Mouse (Mus musculus) liver, postnatal 0 days (tissue): ENCODE measurements around the gene Myo18a. TPM values are rescaled to one million over a fixed set of nuclear protein-coding genes. Genes with fewer than 3 reads are reported as not detected.

Source experiments
- ATAC-seq: fragments of 200-750 bp; cut with Nextera tagmentation; 2 replicates; pipeline ENCODE4 v1.8.0; 2017; ENCODE audit warnings: mild to moderate bottlenecking, moderate library complexity
- DNase-seq: peaks from one replicate; pipeline ENCODE4 v3.0.0-alpha.2; 2016
- H3K27ac ChIP-seq: fragments of 300-500 bp; sonication (generic); 2 replicates; pipeline ENCODE4 v1.5.1; 2014; ENCODE audit warnings: antibody characterized with exemption, moderate library complexity, mild to moderate bottlenecking, low read depth
- H3K27me3 ChIP-seq: fragments of 300-500 bp; sonication (generic); 2 replicates; pipeline ENCODE4 v1.6.1; 2014; ENCODE audit warnings: low read length, control low read depth, mixed read lengths; ENCODE audit not compliant: insufficient read depth
- H3K36me3 ChIP-seq: fragments of 300-500 bp; sonication (generic); replicated peaks from 2 replicates; pipeline ENCODE4 v1.6.1; 2014; ENCODE audit warnings: mild to moderate bottlenecking, control low read depth, low read length, moderate library complexity, mixed read lengths; ENCODE audit not compliant: insufficient read depth
- H3K4me1 ChIP-seq: fragments of 300-500 bp; sonication (generic); 2 replicates; pipeline ENCODE4 v1.6.1; 2014; ENCODE audit warnings: antibody characterized with exemption, mild to moderate bottlenecking, control low read depth; ENCODE audit not compliant: insufficient read depth
- H3K4me2 ChIP-seq: fragments of 300-500 bp; sonication (generic); 2 replicates; pipeline ENCODE4 v1.6.1; 2014; ENCODE audit warnings: low read depth, mild to moderate bottlenecking, low read length, moderate library complexity, mixed read lengths
- H3K4me3 ChIP-seq: fragments of 300-500 bp; sonication (generic); 2 replicates; pipeline ENCODE4 v1.5.1; 2014; ENCODE audit warnings: low read depth, low read length
- H3K9ac ChIP-seq: fragments of 300-500 bp; sonication (generic); replicated peaks from 2 replicates; pipeline ENCODE4 v1.6.1; 2014; ENCODE audit warnings: mild to moderate bottlenecking, moderate library complexity
- H3K9me3 ChIP-seq: fragments of 300-500 bp; sonication (generic); 2 replicates; pipeline ENCODE4 v1.6.1; 2016; ENCODE audit warnings: mild to moderate bottlenecking, control low read depth, low read length, mixed read lengths
- CTCF ChIP-seq: sonication (generic); IDR thresholded peaks from 2 replicates; pipeline ENCODE4 v1.5.1; 2016; ENCODE audit warnings: antibody characterized with exemption, low read depth
- EP300 ChIP-seq: IDR thresholded peaks from 2 replicates; pipeline ENCODE4 v1.6.1; 2016; ENCODE audit warnings: antibody characterized with exemption, low read depth, mild to moderate bottlenecking
- WGBS: fragments of 180-500 bp; shearing (Covaris S2); extraction: QIAGEN DNeasy Blood & Tissue Kit; methylation state at CpG from one replicate; pipeline ENCODE4 v1.1.7; 2014; ENCODE audit not compliant: insufficient replicate concordance; 5-methylcytosine and 5-hydroxymethylcytosine counted together
- polyA plus RNA-seq: library from polyadenylated mRNA; unstranded; fragments of >200 nt; fragmentation: Nextera tagmentation; extraction: Ambion mirVana; gene quantifications from 2 replicates; pipeline ENCODE4 v1.2.1, GENCODE M21; 2015

Myo18a gene
- polyA plus RNA-seq, 1 experiment from 2014 or later: 10.4 TPM

GRCm38 (mm10) chr11:77766351-77767001 lies 3.4 kb downstream of the Myo18a start:
- Histone ChIP-seq H3K36me3 (no peaks in the 10 kb centered on the region), H3K4me3 (peak overlapping the region; percentile 55), H3K27ac (peak overlapping the region; percentile 93), H3K9me3 (no peaks in the 10 kb centered on the region), H3K9ac (peak overlapping the region; percentile 74), H3K4me1 (peaks cover 51% of the 10 kb centered on the region), H3K27me3 (no peaks in the 10 kb centered on the region), H3K4me2 (peak overlapping the region; percentile 98)
- ATAC-seq: peak; percentile 59
- TF ChIP-seq CTCF (peak; percentile 77), EP300 (0 out of 2 replicates have a peak, but pooled peaks have one; percentile 4)
- DNase-seq: peak; percentile 76
- 3% methylated on average over 35 of the region's 35 CpGs for WGBS

GRCm38 (mm10) chr11:77769496-77769895 lies 6.5 kb downstream of the Myo18a start:
- H3K4me3 ChIP-seq: no peak overlapping the region
- H3K36me3 ChIP-seq: no peaks in the 10 kb centered on the region
- no peaks in the 10 kb centered on the region for H3K27me3 ChIP-seq
- TF ChIP-seq EP300: no peak
- no peak for TF ChIP-seq CTCF
- no peak overlapping the region for H3K4me2 ChIP-seq
- H3K9me3 ChIP-seq: no peaks in the 10 kb centered on the region
- 67% methylated on average over 4 of the region's 4 CpGs for WGBS
- ATAC-seq (no peak), DNase-seq (no peak)
- H3K27ac ChIP-seq: peak overlapping the region; percentile 89
- H3K9ac ChIP-seq: no peak overlapping the region
- H3K4me1 ChIP-seq: peaks cover 56% of the 10 kb centered on the region

GRCm38 (mm10) chr11:77770346-77770745 lies 7.3 kb downstream of the Myo18a start:
- DNase-seq (no peak), ATAC-seq (no peak)
- H3K9me3 ChIP-seq: no peaks in the 10 kb centered on the region
- H3K27me3 ChIP-seq: no peaks in the 10 kb centered on the region
- TF ChIP-seq EP300 (no peak), CTCF (no peak)
- H3K36me3 ChIP-seq: no peaks in the 10 kb centered on the region
- H3K4me2 ChIP-seq: no peak overlapping the region
- peaks cover 47% of the 10 kb centered on the region for H3K4me1 ChIP-seq
- H3K27ac ChIP-seq: peak overlapping the region; percentile 89
- no peak overlapping the region for H3K9ac ChIP-seq
- H3K4me3 ChIP-seq: no peak overlapping the region
- 35% methylated on average over 8 of the region's 8 CpGs for WGBS

GRCm38 (mm10) chr11:77771879-77772713 lies 9.1 kb downstream of the Myo18a start:
- peaks cover 37% of the 10 kb centered on the region for H3K4me1 ChIP-seq
- H3K4me2 ChIP-seq: peak overlapping the region; percentile 61
- H3K27ac ChIP-seq: peak overlapping the region; percentile 89
- DNase-seq (peak; percentile 50), ATAC-seq (peak; percentile 86)
- TF ChIP-seq CTCF (no peak), EP300 (no peak)
- H3K36me3 ChIP-seq: no peaks in the 10 kb centered on the region
- no peaks in the 10 kb centered on the region for H3K9me3 ChIP-seq
- no peaks in the 10 kb centered on the region for H3K27me3 ChIP-seq
- peak overlapping the region; percentile 38 for H3K9ac ChIP-seq
- 30% methylated on average over 8 of the region's 8 CpGs for WGBS
- H3K4me3 ChIP-seq: peak overlapping the region; percentile 15; the same call in 1 of the 2 replicates

DNA sequence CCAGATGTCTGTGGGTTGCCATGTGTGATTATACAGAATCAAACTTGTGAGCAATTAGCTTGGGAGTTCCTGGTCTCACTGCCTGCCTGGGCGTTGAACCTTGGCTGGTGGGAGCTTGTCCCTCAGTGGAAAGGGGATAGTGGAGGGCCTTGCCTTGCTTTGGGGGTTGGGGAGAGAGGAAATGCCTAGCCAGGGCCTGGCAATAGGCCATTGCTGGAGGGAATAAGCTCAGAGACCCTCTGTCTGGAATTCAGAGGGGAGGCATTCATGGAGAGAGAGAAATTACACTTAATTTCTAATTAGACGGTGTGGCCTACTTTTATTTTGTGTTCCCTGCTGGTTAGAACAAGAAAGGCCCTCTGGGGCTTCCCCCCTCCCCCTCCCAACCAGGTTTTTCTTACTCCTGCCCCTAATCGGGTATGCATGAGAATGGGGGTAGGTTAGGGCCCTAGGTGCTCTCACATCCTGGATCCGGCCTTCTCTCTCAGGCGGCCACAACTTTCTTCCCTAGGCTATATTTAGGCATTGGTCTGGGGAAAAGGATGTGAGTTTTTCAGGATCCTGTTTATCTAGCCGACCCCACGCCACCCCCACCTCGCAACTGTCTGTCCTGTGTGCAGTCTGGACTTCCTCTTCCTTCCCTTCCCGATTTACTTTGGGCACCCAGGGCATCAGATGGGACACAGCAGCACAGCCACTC lies 12.8 kb downstream of the Myo18a start:
- no peak overlapping the region for H3K4me2 ChIP-seq
- H3K36me3 ChIP-seq: peaks cover 8% of the 10 kb centered on the region
- H3K9ac ChIP-seq: no peak overlapping the region
- H3K27me3 ChIP-seq: no peaks in the 10 kb centered on the region
- no peak overlapping the region for H3K4me3 ChIP-seq
- ATAC-seq: no peak
- TF ChIP-seq EP300 (no peak), CTCF (no peak)
- peak overlapping the region; percentile 39; the same call in 1 of the 2 replicates for H3K27ac ChIP-seq
- H3K9me3 ChIP-seq: no peaks in the 10 kb centered on the region
- peaks cover 17% of the 10 kb centered on the region for H3K4me1 ChIP-seq
- 44% methylated on average over 9 of the region's 9 CpGs for WGBS
- no peak for DNase-seq

DNA sequence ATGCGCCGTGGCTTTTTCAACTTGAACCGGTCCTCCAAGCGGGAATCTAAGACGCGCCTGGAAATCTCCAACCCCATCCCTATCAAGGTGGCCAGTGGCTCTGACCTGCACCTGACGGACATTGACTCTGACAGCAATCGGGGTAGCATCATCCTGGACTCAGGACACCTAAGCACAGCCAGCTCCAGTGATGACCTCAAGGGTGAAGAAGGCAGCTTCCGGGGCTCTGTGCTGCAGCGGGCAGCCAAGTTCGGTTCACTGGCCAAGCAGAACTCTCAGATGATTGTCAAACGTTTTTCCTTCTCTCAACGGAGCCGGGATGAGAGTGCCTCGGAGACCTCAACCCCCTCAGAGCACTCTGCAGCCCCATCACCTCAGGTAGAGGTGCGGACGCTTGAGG lies 14.4 kb downstream of the Myo18a start:
- H3K27me3 ChIP-seq: no peaks in the 10 kb centered on the region
- WGBS: 92% methylated on average over 17 of the region's 17 CpGs
- peaks cover 24% of the 10 kb centered on the region for H3K4me1 ChIP-seq
- DNase-seq: no peak
- H3K4me3 ChIP-seq: no peak overlapping the region
- H3K9me3 ChIP-seq: no peaks in the 10 kb centered on the region
- no peak overlapping the region for H3K27ac ChIP-seq
- no peak for ATAC-seq
- no peak overlapping the region for H3K9ac ChIP-seq
- peaks cover 8% of the 10 kb centered on the region for H3K36me3 ChIP-seq
- TF ChIP-seq CTCF (no peak), EP300 (no peak)
- H3K4me2 ChIP-seq: no peak overlapping the region
